Mouse (Mus musculus) ES-CJ7 (cell line): ENCODE measurements at regions not wholly inside any gene's neighbourhood (a gene's known extent, or its start where the extent isn't known, plus 50 kb on each side); places are given as distances from the start of the nearest gene placed in this dataset.

Experiments used
- DNase-seq: peaks from one replicate; pipeline ENCODE4 v3.0.0; 2011; ENCODE audit warnings: low read depth, low spot score

DNA sequence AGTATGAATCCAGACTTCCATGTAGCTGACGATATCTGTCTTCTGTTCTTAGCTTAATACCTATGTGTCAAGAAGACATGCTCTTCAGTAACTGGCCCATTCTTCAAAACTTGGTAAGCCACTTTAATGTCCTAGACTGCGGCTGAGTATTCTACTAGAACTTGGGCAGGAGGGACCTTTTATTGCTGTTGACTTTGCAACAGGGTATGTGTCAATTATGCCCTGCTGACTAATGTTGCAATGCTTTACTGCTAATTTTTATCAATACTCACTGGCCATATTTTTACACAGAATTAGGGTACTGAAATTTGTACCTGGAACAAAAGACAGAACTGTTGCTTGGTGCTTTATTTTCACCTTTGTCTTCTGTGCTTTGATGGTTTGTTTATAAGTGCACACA, 746.9 kb downstream of the Ppargc1a start:
- no peak for DNase-seq

GRCm38 (mm10) chr5:50819959-50820358, 747.6 kb downstream of the Ppargc1a start:
- DNase-seq, result no peak

DNA sequence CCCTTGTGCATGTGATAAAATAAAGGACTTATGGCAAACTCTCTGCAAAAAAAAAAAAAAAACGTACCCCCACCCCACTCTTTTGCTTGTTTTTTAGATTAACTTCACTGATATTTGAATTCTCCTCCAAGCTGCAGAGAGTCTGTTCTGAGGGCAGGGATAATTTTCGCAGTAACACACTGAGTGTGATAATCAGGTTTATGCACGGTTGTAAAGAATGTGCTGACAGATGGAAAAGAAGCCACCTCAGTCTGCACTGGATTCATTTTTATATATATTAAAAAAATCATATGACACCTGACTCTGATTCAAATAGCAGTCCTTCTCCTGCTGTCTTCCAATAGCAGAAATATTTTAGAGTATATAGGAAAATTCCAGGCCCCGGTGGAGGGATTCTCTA, 736.5 kb upstream of the Adgra3 start:
- DNase-seq, result no peak

DNA sequence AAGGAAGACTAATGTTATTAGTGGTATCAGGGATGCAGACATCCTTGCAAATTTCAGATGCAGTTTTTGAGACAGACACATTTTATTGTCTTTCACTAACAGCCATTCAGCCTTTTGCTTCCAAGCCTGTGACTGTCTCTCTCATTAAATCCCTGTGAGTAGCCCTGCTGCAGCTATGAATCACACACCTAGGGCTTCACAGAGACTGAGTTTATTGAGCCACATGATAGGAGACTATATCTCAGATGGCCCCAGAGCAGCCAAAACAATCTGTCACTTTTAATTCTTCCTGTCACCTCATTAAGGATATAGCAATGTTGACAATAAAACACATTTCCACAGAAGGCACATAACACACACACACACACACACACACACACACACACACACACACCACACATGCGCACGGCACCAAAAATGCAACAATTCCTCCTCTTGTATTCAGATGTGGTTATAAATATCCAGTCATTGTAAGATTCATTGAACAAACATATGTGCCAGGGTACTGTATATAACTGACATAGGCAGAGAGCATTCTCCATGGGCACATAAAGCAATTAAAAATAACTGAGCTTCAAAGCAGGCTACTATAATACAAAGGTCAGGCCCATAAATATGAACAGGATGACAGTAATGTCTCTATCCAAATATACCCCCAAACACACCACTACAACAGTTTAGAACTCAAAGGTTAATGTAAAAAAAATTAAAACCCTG, 735.8 kb upstream of the Adgra3 start:
- DNase-seq, result no peak

GRCm38 (mm10) chr5:50793558-50793957, 734.8 kb upstream of the Adgra3 start:
- no peak for DNase-seq

DNA sequence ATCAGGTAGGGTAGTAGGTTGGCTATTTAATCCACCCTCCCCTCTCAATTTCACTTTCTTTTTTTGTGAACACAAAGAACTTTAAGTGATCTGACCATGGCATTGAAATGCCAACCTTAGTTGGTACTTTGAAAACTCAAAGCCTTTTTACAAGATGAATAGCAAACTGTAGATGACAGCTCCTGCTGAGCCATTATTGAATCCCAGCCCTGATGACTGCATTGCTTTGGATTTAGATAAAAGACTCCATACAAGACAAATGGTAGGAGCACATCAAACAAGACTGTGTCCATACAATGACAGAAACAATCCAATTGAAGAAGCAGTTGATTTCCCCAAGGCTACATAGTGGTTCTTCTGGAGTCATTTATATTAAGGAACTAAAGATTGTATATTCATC, 726.5 kb upstream of the Adgra3 start:
- no peak for DNase-seq

GRCm38 (mm10) chr5:50779138-50779537, 720.3 kb upstream of the Adgra3 start:
- DNase-seq, result peak; percentile 15

- DNase-seq, result no peak
Measured at GRCm38 (mm10) chr5:50778221-50778620, 719.4 kb upstream of the Adgra3 start.

DNA sequence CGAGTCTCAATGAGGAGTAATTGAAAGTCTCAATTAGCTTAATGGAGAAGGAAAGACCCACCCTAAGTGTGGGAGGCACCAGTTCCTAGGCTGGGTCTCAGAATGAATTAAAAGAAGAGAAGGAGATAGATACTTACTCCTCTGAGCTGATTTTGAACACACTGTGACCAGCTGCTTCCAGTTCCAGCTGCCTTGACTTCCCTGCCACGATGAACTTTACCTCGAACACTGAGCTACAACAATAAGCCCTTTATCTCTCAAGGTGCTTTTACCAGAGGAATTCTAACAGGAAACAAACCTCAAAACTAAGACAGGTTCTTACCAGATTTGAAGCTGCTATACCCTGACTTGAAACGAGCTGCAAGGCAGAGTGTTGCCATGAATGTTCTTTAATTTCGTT, 703.5 kb upstream of the Adgra3 start:
- DNase-seq, result peak; percentile 63

DNA sequence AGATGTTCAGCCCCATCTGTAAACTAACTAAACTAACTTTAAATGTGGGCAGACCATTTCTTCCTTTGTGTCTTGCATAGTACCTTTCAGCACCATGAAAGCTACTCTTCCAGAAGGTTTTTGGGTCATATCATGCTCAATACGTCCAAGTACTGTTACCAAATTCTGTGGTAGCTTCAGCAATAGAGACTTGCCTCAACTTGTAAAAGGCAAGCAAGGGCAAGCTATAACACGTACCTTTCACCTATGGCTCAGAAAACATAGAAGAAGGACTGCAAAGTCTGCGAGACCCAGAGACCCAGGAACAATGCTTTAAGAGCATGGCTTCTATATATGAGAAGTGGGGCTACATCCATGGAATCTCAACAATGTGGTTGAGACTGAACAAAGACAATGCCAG, 701.6 kb upstream of the Adgra3 start:
- no peak for DNase-seq

DNA sequence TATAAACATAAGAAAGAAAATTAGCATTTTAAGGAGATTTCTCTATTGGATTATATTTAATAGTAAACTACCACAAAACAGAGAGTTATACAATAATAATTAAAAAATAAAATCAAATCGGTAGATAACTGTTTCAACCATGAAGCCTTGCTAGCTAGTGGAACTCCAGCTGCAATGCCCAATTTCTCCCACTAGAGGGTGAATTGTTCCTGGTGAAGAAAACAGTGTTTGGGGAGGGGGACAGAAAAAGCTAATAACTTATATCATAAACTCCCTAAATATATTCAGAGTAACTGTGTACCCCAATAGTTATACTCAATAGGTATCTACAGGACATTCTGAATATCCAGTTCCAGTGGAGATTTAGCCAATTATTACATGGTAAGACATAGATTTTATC, 694.0 kb upstream of the Adgra3 start:
- DNase-seq, result peak; percentile 19

GRCm38 (mm10) chr5:50751358-50751757, 692.6 kb upstream of the Adgra3 start:
- no peak for DNase-seq

DNA sequence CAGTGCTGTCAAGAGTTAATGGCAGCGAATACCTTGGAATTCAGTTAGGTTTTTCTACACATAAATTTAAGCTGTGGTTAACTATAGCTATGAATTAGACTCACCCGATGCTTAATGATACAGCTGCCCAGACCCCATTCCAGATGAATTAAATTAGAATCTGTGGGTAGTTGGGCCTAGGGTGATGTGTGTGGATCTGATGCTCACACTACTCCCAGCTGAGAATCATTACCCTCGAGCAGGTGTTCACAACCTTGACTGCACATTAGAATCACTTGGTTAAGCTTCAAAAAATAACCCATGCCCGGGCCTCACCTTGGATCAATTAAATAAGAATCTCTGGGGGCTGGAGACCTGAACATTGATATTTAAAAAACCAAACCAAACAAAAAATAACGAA, 684.2 kb upstream of the Adgra3 start:
- DNase-seq, result no peak

GRCm38 (mm10) chr5:50733711-50734110, 674.9 kb upstream of the Adgra3 start:
- no peak for DNase-seq

GRCm38 (mm10) chr5:50728337-50729003, 669.7 kb upstream of the Adgra3 start:
- DNase-seq, result no peak

- no peak for DNase-seq
Measured at GRCm38 (mm10) chr5:50706945-50707663, 648.3 kb upstream of the Adgra3 start.

GRCm38 (mm10) chr5:50698084-50698483, 639.3 kb upstream of the Adgra3 start:
- DNase-seq, result peak; percentile 35

DNA sequence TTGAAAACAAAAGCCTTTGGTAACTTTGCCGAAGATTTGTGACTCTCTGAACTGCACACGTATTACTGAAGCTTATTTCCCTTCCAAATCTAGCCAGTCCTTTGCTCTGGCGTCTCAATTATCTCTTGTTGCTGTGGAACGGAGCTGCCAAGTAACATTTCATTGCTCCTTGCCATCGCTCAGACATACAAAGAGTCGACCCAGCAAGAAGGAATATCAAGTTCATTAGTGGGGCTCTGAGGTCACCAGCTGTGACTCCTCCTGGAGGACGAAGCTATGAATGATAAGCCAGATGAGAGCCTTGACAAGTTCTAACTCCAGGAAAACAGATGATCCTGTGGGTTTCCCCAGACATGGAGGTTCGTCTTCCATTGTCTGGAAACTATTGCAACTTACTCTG, 638.8 kb upstream of the Adgra3 start:
- no peak for DNase-seq

DNA sequence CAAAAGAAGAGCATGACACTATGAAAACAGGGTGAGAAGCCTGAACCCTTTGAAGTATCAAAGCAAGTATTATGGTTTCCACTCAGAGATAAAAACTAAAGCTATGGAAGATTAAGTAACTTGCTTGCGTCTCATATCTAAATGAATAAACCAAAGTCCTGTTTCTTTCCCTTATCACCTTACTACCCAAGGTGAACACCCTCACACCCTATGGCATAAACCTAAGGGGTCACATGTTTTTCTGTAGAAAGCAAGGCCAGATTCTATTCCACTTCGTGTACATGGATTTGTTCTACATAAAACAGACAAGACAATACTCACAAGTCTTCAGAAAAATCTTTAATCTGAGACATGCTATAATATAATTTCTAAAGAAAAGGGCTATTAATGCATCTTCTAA, 629.6 kb upstream of the Adgra3 start:
- DNase-seq, result no peak

DNA sequence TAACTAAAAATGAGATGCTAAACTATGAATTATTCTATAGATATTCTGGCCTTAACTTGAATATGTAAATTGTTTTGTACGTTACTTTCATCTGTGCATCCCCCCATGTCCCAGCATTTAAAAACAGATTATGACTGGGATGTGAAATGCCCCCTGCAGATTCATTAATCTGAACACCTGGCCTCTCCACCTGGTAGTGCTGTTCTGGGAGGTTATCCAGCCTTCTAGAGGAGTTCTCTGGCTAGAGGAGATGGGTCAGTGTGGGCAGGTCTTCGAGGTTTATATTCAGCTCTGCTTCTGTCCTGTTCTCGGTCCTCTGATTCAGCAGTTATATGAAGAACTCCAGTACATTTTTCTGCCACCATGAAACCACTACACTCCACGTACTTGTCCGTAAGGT, 625.2 kb upstream of the Adgra3 start:
- no peak for DNase-seq

DNA sequence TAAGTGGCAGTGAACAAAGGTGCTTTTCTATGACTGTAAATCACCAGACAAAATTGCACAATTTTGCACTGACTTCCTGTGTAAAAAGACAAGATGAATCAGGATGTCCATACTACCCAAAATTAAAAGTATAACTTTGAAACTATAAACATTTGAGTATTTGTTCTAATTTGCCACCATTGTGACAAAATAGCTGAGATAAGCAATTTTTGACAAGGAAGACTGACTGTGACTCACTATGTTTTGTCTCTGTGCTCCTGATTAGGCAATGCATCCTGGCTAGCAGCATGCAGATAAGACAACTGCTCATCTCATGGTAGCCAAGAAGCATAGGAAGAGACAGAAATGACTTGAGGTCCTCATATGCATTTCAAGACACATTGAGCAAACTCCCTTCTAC, 577.7 kb upstream of the Adgra3 start:
- DNase-seq, result no peak

DNA sequence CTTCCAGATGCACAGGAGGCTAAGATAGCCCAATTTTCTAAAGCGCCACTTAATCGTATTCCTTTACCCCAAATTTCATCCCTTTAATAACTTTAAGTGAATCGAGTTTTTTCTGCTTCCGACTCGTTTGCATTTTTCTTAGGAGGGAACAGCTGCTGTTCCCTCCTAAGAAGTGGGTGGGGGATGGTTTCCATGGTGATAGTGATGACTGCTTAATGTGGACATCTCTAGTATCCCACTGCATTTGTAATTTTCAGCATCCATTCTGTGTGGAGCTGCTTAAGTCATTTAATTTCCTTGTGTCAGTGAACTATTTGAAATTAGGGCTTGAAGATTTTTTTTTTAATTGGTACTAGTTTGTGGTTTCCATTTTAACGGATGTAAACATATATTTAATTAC, 567.8 kb upstream of the Adgra3 start:
- DNase-seq, result no peak

- no peak for DNase-seq
Measured at GRCm38 (mm10) chr5:50624206-50624605, 565.4 kb upstream of the Adgra3 start.
